Mouse (Mus musculus) CH12.LX (cell line): Measurements from ENCODE around the gene Chac1. TPM values are rescaled to one million over a fixed set of nuclear protein-coding genes. Genes with fewer than 3 reads are reported as not detected.
A peak's percentile ranks its signal among the peaks of the same experiment; 100 is the strongest.

ENCODE experiments used
- DNase-seq: peaks from one replicate; pipeline ENCODE4 v3.0.0-alpha.2; 2013; ENCODE audit errors: extremely low read depth
- H3K27ac ChIP-seq: 2 replicates; pipeline ENCODE4 v1.5.1; 2012; ENCODE audit warnings: low read depth, mild to moderate bottlenecking, control low read depth, moderate library complexity; ENCODE audit not compliant: insufficient read depth
- H3K27me3 ChIP-seq: replicated peaks from 2 replicates; pipeline ENCODE3; 2012; ENCODE audit warnings: inconsistent platforms
- H3K36me3 ChIP-seq, 2 experiments: replicated peaks in 1 of 2; 2 replicates each; pipeline versions ENCODE3 to v1.6.1; 2012; ENCODE audit warnings: inconsistent platforms in 1 of 2, low read length in 1 of 2, mild to moderate bottlenecking in 1 of 2, mixed read lengths in 1 of 2, moderate library complexity in 1 of 2; ENCODE audit not compliant: control insufficient read depth in 1 of 2, insufficient read depth in 1 of 2
- H3K4me1 ChIP-seq, 2 experiments: 2 replicates each; pipeline ENCODE4 v1.6.1; 2012; ENCODE audit warnings: inconsistent platforms in 1 of 2, moderate library complexity in 1 of 2; ENCODE audit not compliant: insufficient read depth in 2 of 2, control insufficient read depth in 1 of 2
- H3K4me2 ChIP-seq: 2 replicates; pipeline ENCODE4 v1.6.1; 2012; ENCODE audit warnings: low read depth, mild to moderate bottlenecking, control low read depth; ENCODE audit not compliant: poor library complexity, insufficient read depth, severe bottlenecking
- H3K4me3 ChIP-seq, 3 experiments: fragments of 150-350 bp in 1 of 3; sonication (generic) in 1 of 3; replicated peaks in 1 of 3; 2 replicates each; pipeline versions ENCODE3 to v1.5.1; 2011 to 2012; ENCODE audit warnings: low read depth in 2 of 3, low read length in 2 of 3, mild to moderate bottlenecking in 2 of 3, moderate library complexity in 2 of 3, control low read depth in 1 of 3, improper control_type of control experiment in 1 of 3, inconsistent platforms in 1 of 3, mixed read lengths in 1 of 3; ENCODE audit not compliant: poor library complexity in 1 of 3
- H3K79me2 ChIP-seq: replicated peaks from 2 replicates; pipeline ENCODE4 v1.6.1; 2012; ENCODE audit warnings: mild to moderate bottlenecking, moderate library complexity; ENCODE audit not compliant: control insufficient read depth, poor library complexity, insufficient read depth, severe bottlenecking; ENCODE audit errors: extremely low read depth
- H3K9ac ChIP-seq: 2 replicates; pipeline ENCODE4 v1.6.1; 2012; ENCODE audit warnings: low read depth, mild to moderate bottlenecking, control low read depth, moderate library complexity; ENCODE audit not compliant: insufficient read depth
- H3K9me3 ChIP-seq: replicated peaks from 2 replicates; pipeline ENCODE3; 2012; ENCODE audit warnings: low read length, inconsistent platforms, mixed read lengths
- BHLHE40 ChIP-seq: IDR thresholded peaks from 2 replicates; pipeline ENCODE4 v1.6.1; 2011; ENCODE audit warnings: mild to moderate bottlenecking, low read depth, low read length, improper control_type of control experiment
- CHD1 ChIP-seq: IDR thresholded peaks from 2 replicates; pipeline ENCODE4 v1.6.1; 2012; ENCODE audit warnings: low read depth, low read length, improper control_type of control experiment, inconsistent platforms
- CHD2 ChIP-seq: IDR thresholded peaks from 2 replicates; pipeline ENCODE4 v1.6.1; 2011; ENCODE audit warnings: low read length, improper control_type of control experiment
- CTCF ChIP-seq, 2 experiments: IDR thresholded peaks in 1 of 2; conservative IDR thresholded peaks in 1 of 2; 2 replicates each; pipeline ENCODE4 v1.5.1; 2011 to 2012; ENCODE audit warnings: low read depth in 2 of 2, low read length in 2 of 2, improper control_type of control experiment in 1 of 2, inconsistent platforms in 1 of 2, mild to moderate bottlenecking in 1 of 2, moderate library complexity in 1 of 2
- ELF1 ChIP-seq: IDR thresholded peaks from 2 replicates; pipeline ENCODE4 v1.6.1; 2014; ENCODE audit warnings: low read depth, mild to moderate bottlenecking, inconsistent platforms, low read length, improper control_type of control experiment
- EP300 ChIP-seq: IDR thresholded peaks from 2 replicates; pipeline ENCODE4 v1.6.1; 2011; ENCODE audit warnings: low read length, improper control_type of control experiment
- ETS1 ChIP-seq: conservative IDR thresholded peaks from 2 replicates; pipeline ENCODE4 v1.6.1; 2012; ENCODE audit warnings: low read depth, mild to moderate bottlenecking, inconsistent platforms, low read length, improper control_type of control experiment, moderate library complexity
- GABPA ChIP-seq: IDR thresholded peaks from 2 replicates; pipeline ENCODE4 v1.6.1; 2012; ENCODE audit warnings: low read depth, low read length, improper control_type of control experiment, inconsistent platforms; ENCODE audit not compliant: insufficient replicate concordance
- IRF4 ChIP-seq: IDR thresholded peaks from 2 replicates; pipeline ENCODE4 v1.6.1; 2014; ENCODE audit warnings: low read depth, mild to moderate bottlenecking, inconsistent platforms, low read length, improper control_type of control experiment
- JUN ChIP-seq: IDR thresholded peaks from 2 replicates; pipeline ENCODE4 v1.6.1; 2011; ENCODE audit warnings: low read depth, mild to moderate bottlenecking, low read length, improper control_type of control experiment, moderate library complexity; ENCODE audit not compliant: insufficient read depth
- JUND ChIP-seq: conservative IDR thresholded peaks from 2 replicates; pipeline ENCODE4 v1.6.1; 2011; ENCODE audit warnings: low read depth, low read length, improper control_type of control experiment
- MAX ChIP-seq: IDR thresholded peaks from 2 replicates; pipeline ENCODE4 v1.6.1; 2011; ENCODE audit warnings: low read length, improper control_type of control experiment
- MAZ ChIP-seq: IDR thresholded peaks from 2 replicates; pipeline ENCODE4 v1.6.1; 2012; ENCODE audit warnings: low read depth, mild to moderate bottlenecking, inconsistent platforms, low read length, improper control_type of control experiment, moderate library complexity
- MEF2A ChIP-seq: IDR thresholded peaks from 2 replicates; pipeline ENCODE4 v1.6.1; 2014; ENCODE audit warnings: low read depth, mild to moderate bottlenecking, inconsistent platforms, low read length, improper control_type of control experiment, borderline replicate concordance
- MYC ChIP-seq: IDR thresholded peaks from 2 replicates; pipeline ENCODE4 v1.6.1; 2011; ENCODE audit warnings: low read depth, mild to moderate bottlenecking, improper control_type of control experiment, low read length
- NRF1 ChIP-seq: IDR thresholded peaks from 2 replicates; pipeline ENCODE4 v1.6.1; 2014; ENCODE audit warnings: low read depth, mild to moderate bottlenecking, inconsistent platforms, low read length, improper control_type of control experiment, moderate library complexity
- POLR2A ChIP-seq: IDR thresholded peaks from 2 replicates; pipeline ENCODE4 v1.6.1; 2011; ENCODE audit warnings: low read depth, mild to moderate bottlenecking, improper control_type of control experiment, low read length
- RAD21 ChIP-seq: IDR thresholded peaks from 2 replicates; pipeline ENCODE4 v1.6.1; 2011; ENCODE audit warnings: low read depth, mild to moderate bottlenecking, low read length, improper control_type of control experiment, moderate library complexity
- SMC3 ChIP-seq: IDR thresholded peaks from 2 replicates; pipeline ENCODE4 v1.6.1; 2011; ENCODE audit warnings: low read depth, low read length, improper control_type of control experiment
- TBP ChIP-seq: conservative IDR thresholded peaks from 2 replicates; pipeline ENCODE4 v1.6.1; 2011; ENCODE audit warnings: low read depth, low read length, improper control_type of control experiment
- UBTF ChIP-seq: IDR thresholded peaks from 2 replicates; pipeline ENCODE4 v1.6.1; 2012; ENCODE audit warnings: low read depth, mild to moderate bottlenecking, inconsistent platforms, low read length, improper control_type of control experiment, moderate library complexity
- USF1 ChIP-seq: IDR thresholded peaks from 2 replicates; pipeline ENCODE4 v1.6.1; 2014; ENCODE audit warnings: low read depth, mild to moderate bottlenecking, inconsistent platforms, low read length, improper control_type of control experiment
- ZNF384 ChIP-seq: IDR thresholded peaks from 2 replicates; pipeline ENCODE4 v1.6.1; 2012; ENCODE audit warnings: low read depth, low read length, improper control_type of control experiment, inconsistent platforms
- dilution Hi-C: fragments of 300-500 bp; cut with MboI; formaldehyde crosslinking; loops from 2 replicates; pipeline ENCODE4 v1.14.3; 2020; ENCODE audit warnings: low sequenced_read_pairs; ENCODE audit not compliant: extremely low pct_unique_long_range_greater_than_20kb, extremely low pct_ligation_motif_present
- in situ Hi-C: fragments of 300-500 bp; cut with MboI; formaldehyde crosslinking; loops from 3 replicates; pipeline ENCODE4 v1.14.3; 2019; ENCODE audit warnings: low sequenced_read_pairs, low pct_ligation_motif_present, low pct_unique_long_range_greater_than_20kb, mixed read lengths
- polyA plus RNA-seq: library from polyadenylated mRNA; unstranded; fragments of >175 nt; gene quantifications from 2 replicates; pipeline ENCODE4 v1.2.1, GENCODE M21; 2012; ENCODE audit warnings: low read depth; ENCODE audit not compliant: insufficient read length
- total RNA-seq, 2 experiments: library from RNA; depleted of rRNA; stranded (reverse); fragments of 300-350 nt in 1 of 2; fragments of >200 nt in 1 of 2; gene quantifications; 2 replicates each; pipeline ENCODE4 v1.2.3; 2012 to 2014

The Chac1 gene
- total and polyA plus RNA-seq, 3 experiments, result 33.4 to 95.6 (median 49.2) TPM

GRCm38 (mm10) chr2:119358249-119358648 is 7.2 kb downstream of the Chac1 start:
- DNase-seq, result peak; percentile 93
- Histone ChIP-seq H3K9ac (no peak overlapping the region), H3K27me3 (no peaks in the 10 kb centered on the region), H3K4me3 (no peak overlapping the region), H3K4me1 (peaks cover 27 to 64% of the 10 kb centered on the region in 2 experiments), H3K27ac (no peak overlapping the region), H3K9me3 (peaks cover 23% of the 10 kb centered on the region), H3K4me2 (no peak overlapping the region), H3K36me3 (peaks cover 20 to 28% of the 10 kb centered on the region in 2 experiments), H3K79me2 (peaks cover 8% of the 10 kb centered on the region)
- 0 out of 2 replicates have a peak, but pooled peaks have one; percentile 29 for TF ChIP-seq BHLHE40
- no peak for TF ChIP-seq NRF1
- peak; percentile 44; the same call in 1 of the 2 replicates for TF ChIP-seq MAX
- no peak for TF ChIP-seq CTCF (conservative IDR thresholded peaks at IDR 0.05 in 1 of 2, IDR thresholded peaks at IDR 0.05 in 1 of 2; ENCODE audit: low read depth in 2 of 2, low read length in 2 of 2)
- TF ChIP-seq ETS1, result peak; percentile 88
- peak; percentile 69; the same call in 1 of the 2 replicates for TF ChIP-seq MYC
- TF ChIP-seq SMC3, result no peak
- TF ChIP-seq JUN, result peak; percentile 65
- TF ChIP-seq EP300, result peak; percentile 79
- peak; percentile 73 for TF ChIP-seq IRF4
- TF ChIP-seq JUND, result peak; percentile 62
- in situ Hi-C loops (no loop called here), dilution Hi-C loops (no loop called here)

GRCm38 (mm10) chr2:119359721-119360291 is 8.8 kb downstream of the Chac1 start:
- no peak overlapping the region for H3K9ac ChIP-seq
- dilution Hi-C loops, result no loop called here
- no peaks in the 10 kb centered on the region for H3K79me2 ChIP-seq
- peaks cover 14 to 60% of the 10 kb centered on the region in 2 experiments for H3K4me1 ChIP-seq
- no peak overlapping the region for H3K4me3 ChIP-seq
- in situ Hi-C loops, result no loop called here
- H3K27ac ChIP-seq, result no peak overlapping the region
- DNase-seq, result no peak
- peaks cover 23% of the 10 kb centered on the region for H3K9me3 ChIP-seq
- H3K4me2 ChIP-seq, result no peak overlapping the region
- TF ChIP-seq ZNF384 (peak; percentile 60), GABPA (no peak)
- H3K27me3 ChIP-seq, result no peaks in the 10 kb centered on the region
- H3K36me3 ChIP-seq, result peaks cover 5 to 13% of the 10 kb centered on the region in 2 experiments

GRCm38 (mm10) chr2:119364969-119365368 is 13.9 kb downstream of the Chac1 start:
- Histone ChIP-seq H3K27ac (no peak overlapping the region), H3K4me1 (peaks cover 0 to 17% of the 10 kb centered on the region in 2 experiments; a peak in 2 of 4 replicates), H3K9me3 (peaks cover 16% of the 10 kb centered on the region), H3K4me3 (no peak overlapping the region), H3K27me3 (no peaks in the 10 kb centered on the region), H3K9ac (no peak overlapping the region), H3K79me2 (no peaks in the 10 kb centered on the region), H3K36me3 (peaks cover 2 to 29% of the 10 kb centered on the region in 2 experiments), H3K4me2 (no peak overlapping the region)
- no peak for DNase-seq
- in situ Hi-C loops (no loop called here), dilution Hi-C loops (no loop called here)
- TF ChIP-seq JUN, result no peak
- TF ChIP-seq UBTF, result no peak
- no peak for TF ChIP-seq ZNF384
- TF ChIP-seq ETS1, result no peak
- no peak for TF ChIP-seq USF1
- no peak for TF ChIP-seq BHLHE40
- TF ChIP-seq RAD21, result no peak
- no peak for TF ChIP-seq ELF1
- no peak for TF ChIP-seq CHD1
- TF ChIP-seq CTCF (conservative IDR thresholded peaks at IDR 0.05 in 1 of 2, IDR thresholded peaks at IDR 0.05 in 1 of 2; ENCODE audit: low read depth in 2 of 2, low read length in 2 of 2), result no peak
- no peak for TF ChIP-seq CHD2
- no peak for TF ChIP-seq POLR2A
- TF ChIP-seq MYC, result no peak
- TF ChIP-seq NRF1, result no peak
- TF ChIP-seq MEF2A, result no peak
- TF ChIP-seq MAZ, result no peak
- TF ChIP-seq TBP, result no peak
- no peak for TF ChIP-seq JUND
- no peak for TF ChIP-seq MAX
